Mouse (Mus musculus): Measurements from ENCODE around the gene Nrip1. TPM values are rescaled to one million over a fixed set of nuclear protein-coding genes. Genes with fewer than 3 reads are reported as not detected.

Gene Nrip1
- total and polyA plus RNA-seq, 3 experiments = 3.1 to 32.3 (median 20.6) TPM

GRCm38 (mm10) chr16:76331231-76331630 lies 42.4 kb downstream of the Nrip1 start:
- H3K27me3 ChIP-seq (ENCODE audit: control insufficient read depth, insufficient read depth, low read length) = no peaks in the 10 kb centered on the region
- no peak for DNase-seq
- no peak overlapping the region for H3K27ac ChIP-seq
- H3K9ac ChIP-seq (ENCODE audit: low read depth, low read length) = no peak overlapping the region
- peaks cover 5% of the 10 kb centered on the region for H3K36me3 ChIP-seq (ENCODE audit: control insufficient read depth, insufficient read depth, low read length)
- intact Hi-C loops (cut with DNase I) = no loop called here
- no peak overlapping the region for H3K4me3 ChIP-seq
- WGBS = 75% methylated on average over 7 of the region's 7 CpGs
- TF ChIP-seq EP300 (IDR thresholded peaks at IDR 0.05; ENCODE audit: insufficient read depth, low read depth, low read length) = no peak
- TF ChIP-seq CTCF (IDR thresholded peaks at IDR 0.05) = no peak
- no peak for TF ChIP-seq POLR2A (IDR thresholded peaks at IDR 0.05; ENCODE audit: insufficient read depth, low read depth, low read length)
- H3K79me2 ChIP-seq (replicated peaks; ENCODE audit: control insufficient read depth, insufficient read depth, low read length) = peaks cover 11% of the 10 kb centered on the region
- peaks cover 6% of the 10 kb centered on the region for H3K4me1 ChIP-seq (ENCODE audit: control insufficient read depth, insufficient read depth, low read length)

GRCm38 (mm10) chr16:76325315-76325710 lies 48.3 kb downstream of the Nrip1 start:
- intact Hi-C loops (cut with DNase I) = no loop called here
- no peak overlapping the region for H3K4me3 ChIP-seq
- WGBS = 62% methylated on average over 3 of the region's 3 CpGs

GRCm38 (mm10) chr16:76324411-76325314 lies 49.0 kb downstream of the Nrip1 start:
- no peak overlapping the region for H3K9ac ChIP-seq (ENCODE audit: low read depth, low read length)
- H3K79me2 ChIP-seq (replicated peaks; ENCODE audit: control insufficient read depth, insufficient read depth, low read length) = peaks cover 9% of the 10 kb centered on the region
- H3K4me3 ChIP-seq = no peak overlapping the region
- H3K27ac ChIP-seq = peak overlapping the region; percentile 32
- peak in 1 of 2 experiments; percentile 47 for DNase-seq
- peaks cover 25% of the 10 kb centered on the region for H3K36me3 ChIP-seq (ENCODE audit: control insufficient read depth, insufficient read depth, low read length)
- intact Hi-C loops (cut with DNase I) = loop anchor here (5.0 kb wide), 1 partner anchor 48 kb away; the partner anchor contains the start of gene Nrip1
- peaks cover 26% of the 10 kb centered on the region for H3K4me1 ChIP-seq (ENCODE audit: control insufficient read depth, insufficient read depth, low read length)
- WGBS = 36% methylated on average over 3 of the region's 4 CpGs
- TF ChIP-seq CTCF (IDR thresholded peaks at IDR 0.05) = no peak
- TF ChIP-seq EP300 (IDR thresholded peaks at IDR 0.05; ENCODE audit: insufficient read depth, low read depth, low read length) = 0 out of 2 replicates have a peak, but pooled peaks have one; percentile 49
- no peaks in the 10 kb centered on the region for H3K27me3 ChIP-seq (ENCODE audit: control insufficient read depth, insufficient read depth, low read length)

More at GRCm38 (mm10) chr16:76325315-76325710, 48.3 kb downstream of the Nrip1 start:
- no peak for DNase-seq
- peaks cover 22% of the 10 kb centered on the region for H3K4me1 ChIP-seq (ENCODE audit: control insufficient read depth, insufficient read depth, low read length)
- no peak overlapping the region for H3K9ac ChIP-seq (ENCODE audit: low read depth, low read length)
- no peaks in the 10 kb centered on the region for H3K27me3 ChIP-seq (ENCODE audit: control insufficient read depth, insufficient read depth, low read length)
- H3K36me3 ChIP-seq (ENCODE audit: control insufficient read depth, insufficient read depth, low read length) = peaks cover 25% of the 10 kb centered on the region
- no peak for TF ChIP-seq CTCF (IDR thresholded peaks at IDR 0.05)
- TF ChIP-seq POLR2A (IDR thresholded peaks at IDR 0.05; ENCODE audit: insufficient read depth, low read depth, low read length) = no peak
- H3K79me2 ChIP-seq (replicated peaks; ENCODE audit: control insufficient read depth, insufficient read depth, low read length) = peaks cover 7% of the 10 kb centered on the region
- peak overlapping the region; percentile 29 for H3K27ac ChIP-seq

- H3K27me3 ChIP-seq (ENCODE audit: control insufficient read depth, insufficient read depth, low read length) = no peaks in the 10 kb centered on the region
- H3K4me3 ChIP-seq = no peak overlapping the region
- intact Hi-C loops (cut with DNase I) = loop anchor here (5.0 kb wide), 1 partner anchor 49 kb away; the partner anchor contains the start of gene Nrip1
- WGBS = 55% methylated on average over 4 of the region's 4 CpGs
- peaks cover 26% of the 10 kb centered on the region for H3K4me1 ChIP-seq (ENCODE audit: control insufficient read depth, insufficient read depth, low read length)
- peaks cover 28% of the 10 kb centered on the region for H3K36me3 ChIP-seq (ENCODE audit: control insufficient read depth, insufficient read depth, low read length)
- TF ChIP-seq CTCF (IDR thresholded peaks at IDR 0.05) (no peak), EP300 (IDR thresholded peaks at IDR 0.05; ENCODE audit: insufficient read depth, low read depth, low read length) (no peak), POLR2A (IDR thresholded peaks at IDR 0.05; ENCODE audit: insufficient read depth, low read depth, low read length) (no peak)
- H3K9ac ChIP-seq (ENCODE audit: low read depth, low read length) = no peak overlapping the region
- DNase-seq = no peak
- peaks cover 8% of the 10 kb centered on the region; the same call in 1 of the 2 replicates for H3K79me2 ChIP-seq (replicated peaks; ENCODE audit: control insufficient read depth, insufficient read depth, low read length)
- peak overlapping the region; percentile 0; the same call in 1 of the 2 replicates for H3K27ac ChIP-seq
These were observed 49.9 kb downstream of the Nrip1 start for GRCm38 (mm10) chr16:76323594-76324307.

GRCm38 (mm10) chr16:76323141-76323540 lies 50.5 kb downstream of the Nrip1 start:
- no peaks in the 10 kb centered on the region for H3K27me3 ChIP-seq (ENCODE audit: control insufficient read depth, insufficient read depth, low read length)
- WGBS = 87% methylated on average over 2 of the region's 2 CpGs
- no peak overlapping the region for H3K4me3 ChIP-seq
- no peak for DNase-seq
- H3K4me1 ChIP-seq (ENCODE audit: control insufficient read depth, insufficient read depth, low read length) = peaks cover 26% of the 10 kb centered on the region
- H3K9ac ChIP-seq (ENCODE audit: low read depth, low read length) = no peak overlapping the region
- peaks cover 8% of the 10 kb centered on the region; the same call in 1 of the 2 replicates for H3K79me2 ChIP-seq (replicated peaks; ENCODE audit: control insufficient read depth, insufficient read depth, low read length)
- intact Hi-C loops (cut with DNase I) = loop anchor here (5.0 kb wide), 1 partner anchor 49 kb away; the partner anchor contains the start of gene Nrip1
- peaks cover 28% of the 10 kb centered on the region for H3K36me3 ChIP-seq (ENCODE audit: control insufficient read depth, insufficient read depth, low read length)
- H3K27ac ChIP-seq = no peak overlapping the region
- no peak for TF ChIP-seq POLR2A (IDR thresholded peaks at IDR 0.05; ENCODE audit: insufficient read depth, low read depth, low read length)
- no peak for TF ChIP-seq CTCF (IDR thresholded peaks at IDR 0.05)
- TF ChIP-seq EP300 (IDR thresholded peaks at IDR 0.05; ENCODE audit: insufficient read depth, low read depth, low read length) = no peak

Data from heart, adult 2 months (tissue).